In genomic region chr9:108936418-108937364, GRCm38 (mm10) we compare ENCODE assay signal across 1 mouse cellular context.
TF ChIP-seq lines count a peak whose summit lies in the region.

Gene Uqcrc1 (plus strand): TSS chr9:108936633.

TF ChIP-seq in CH12.LX, 34 proteins besides CTCF, POLR2A, EP300 and RAD21 (continued from another document):
- TF ChIP-seq E2F4 (IDR thresholded peaks at IDR 0.05; ENCODE audit: insufficient replicate concordance, low read depth, low read length) = no peak
- 0 out of 2 replicates have a peak, but pooled peaks have one; percentile 45 for TF ChIP-seq MYC (IDR thresholded peaks at IDR 0.05; ENCODE audit: low read depth, low read length)
- TF ChIP-seq ZMIZ1 (IDR thresholded peaks at IDR 0.05; ENCODE audit: low read depth, low read length) = peak; percentile 75
- TF ChIP-seq MAFK (IDR thresholded peaks at IDR 0.05; ENCODE audit: insufficient replicate concordance, low read length) = no peak
- peak; percentile 66; the same call in 1 of the 2 replicates for TF ChIP-seq MEF2A (IDR thresholded peaks at IDR 0.05; ENCODE audit: borderline replicate concordance, low read depth, low read length)
- TF ChIP-seq TCF12 (IDR thresholded peaks at IDR 0.05; ENCODE audit: low read depth, low read length) = peak; percentile 96
TF ChIP-seq in CH12.LX: peak in this region for 19.
